Mouse (Mus musculus): ENCODE data around the gene Mib2. TPM values are rescaled to one million over a fixed set of nuclear protein-coding genes. Genes with fewer than 3 reads are reported as not detected.
A peak's percentile ranks its signal among the peaks of the same experiment; 100 is the strongest.

The Mib2 gene
- total and polyA plus RNA-seq, 3 experiments, result 40.8 to 110 (median 50.9) TPM

DNA sequence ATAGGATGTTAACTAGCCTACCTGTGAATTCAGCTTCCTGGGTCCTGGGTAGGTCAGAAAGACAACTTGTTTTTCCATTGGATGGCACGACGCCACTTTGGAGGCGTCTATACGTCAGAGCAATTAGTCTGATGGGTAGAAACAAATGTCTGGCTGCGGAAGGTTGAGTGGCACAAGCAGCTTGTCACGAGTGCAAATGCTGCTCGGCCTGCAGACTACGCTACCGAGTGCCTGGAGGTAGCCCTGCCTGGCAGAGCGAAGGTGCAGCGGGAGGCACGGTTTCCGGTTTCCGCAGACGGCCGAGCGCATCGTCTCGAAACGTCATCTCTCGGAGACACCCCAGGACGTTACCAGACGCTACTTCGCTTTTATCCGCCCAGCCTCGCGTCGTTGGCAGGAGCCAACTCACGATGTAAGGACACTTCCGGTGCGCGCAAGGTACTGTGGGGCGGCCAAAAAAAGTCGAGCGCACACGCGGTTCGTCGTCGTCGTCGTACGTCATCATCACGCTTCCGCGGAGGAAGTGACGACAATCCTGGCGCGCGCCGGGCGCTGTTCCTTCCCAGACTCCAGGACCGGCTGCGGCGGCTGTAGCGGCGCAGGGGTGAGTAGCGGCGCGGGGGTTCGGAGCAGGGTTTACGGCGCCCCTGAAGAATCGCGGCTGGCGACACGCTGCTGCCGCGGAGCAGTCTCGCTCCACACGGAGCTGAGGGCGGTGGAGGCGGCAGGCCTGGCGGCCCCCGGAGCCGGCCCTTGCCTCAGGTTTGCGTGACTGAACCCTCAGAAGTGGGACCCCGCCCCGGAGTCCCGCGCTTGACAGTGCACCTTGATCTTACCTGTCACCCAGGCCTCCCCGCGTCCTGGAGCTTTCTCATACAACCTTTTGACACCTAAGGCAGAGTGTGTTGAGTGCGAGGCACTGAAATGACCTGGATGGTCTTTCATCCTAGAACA lies 44.4 kb downstream of the Mib2 start, which contains the start of gene Cdk11b:
Gene Cdk11b, plus strand, starts transcription at position 517 of the 954 bp plus-strand sequence.
- peak; percentile 96 for DNase-seq

DNA sequence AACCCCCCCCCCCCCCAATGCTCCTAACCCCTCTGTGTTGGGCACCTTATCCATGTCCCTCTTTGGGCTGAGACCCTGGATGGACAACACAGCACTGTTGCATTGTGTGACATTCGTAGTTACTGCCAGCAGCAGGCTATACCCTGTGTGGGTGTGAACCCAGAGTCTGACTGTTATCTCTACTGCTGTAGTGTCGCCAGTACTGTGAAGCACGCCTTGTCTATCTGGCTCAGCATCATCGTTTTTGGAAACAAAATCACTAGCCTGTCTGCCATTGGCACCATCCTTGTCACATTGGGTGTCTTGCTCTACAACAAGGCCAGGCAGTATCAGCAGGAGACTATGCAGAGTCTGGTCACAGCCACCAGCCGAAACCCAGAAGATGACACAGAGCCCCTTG lies 50.7 kb downstream of the Mib2 start:
- DNase-seq, result no peak

DNA sequence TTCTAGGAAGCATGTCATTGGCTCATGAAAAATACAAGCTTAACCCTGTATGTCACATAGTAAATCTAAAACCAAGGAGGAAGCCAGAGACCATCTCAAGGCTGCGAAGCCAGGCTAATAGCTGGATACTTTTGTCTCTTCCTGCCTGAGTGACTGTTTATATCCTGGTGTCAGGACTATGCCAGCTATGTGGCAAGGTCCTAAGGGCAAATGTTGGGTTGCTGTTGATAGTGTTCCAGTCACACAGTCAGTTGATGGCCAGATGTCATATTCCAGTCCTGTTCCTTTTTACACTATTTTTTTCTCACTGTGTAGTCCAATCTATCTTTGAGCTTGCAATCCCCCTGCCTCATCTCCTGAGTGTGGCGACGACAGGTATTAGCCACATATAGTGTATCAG lies 55.7 kb downstream of the Mib2 start:
- DNase-seq, result no peak

DNA sequence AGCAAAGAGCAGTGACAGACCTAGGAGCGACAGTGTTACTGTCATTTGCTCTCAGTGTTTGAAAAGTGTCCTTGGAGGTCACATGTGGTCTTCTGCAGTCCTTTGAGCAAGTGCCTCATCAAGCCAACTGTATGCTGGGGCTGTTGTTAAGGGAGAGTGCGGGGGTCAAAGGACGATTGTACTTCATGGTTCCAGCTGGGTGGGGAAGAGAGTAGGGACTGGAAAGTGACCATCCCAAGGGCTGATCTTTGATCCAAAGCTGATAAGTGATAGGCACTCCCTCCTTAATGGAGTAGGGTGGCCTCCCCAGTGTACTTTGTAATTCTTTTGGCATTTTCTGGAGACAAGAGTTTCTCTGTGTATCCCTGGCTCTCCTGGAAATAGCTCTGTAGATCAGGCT lies 57.1 kb downstream of the Mib2 start:
- no peak for DNase-seq

DNA sequence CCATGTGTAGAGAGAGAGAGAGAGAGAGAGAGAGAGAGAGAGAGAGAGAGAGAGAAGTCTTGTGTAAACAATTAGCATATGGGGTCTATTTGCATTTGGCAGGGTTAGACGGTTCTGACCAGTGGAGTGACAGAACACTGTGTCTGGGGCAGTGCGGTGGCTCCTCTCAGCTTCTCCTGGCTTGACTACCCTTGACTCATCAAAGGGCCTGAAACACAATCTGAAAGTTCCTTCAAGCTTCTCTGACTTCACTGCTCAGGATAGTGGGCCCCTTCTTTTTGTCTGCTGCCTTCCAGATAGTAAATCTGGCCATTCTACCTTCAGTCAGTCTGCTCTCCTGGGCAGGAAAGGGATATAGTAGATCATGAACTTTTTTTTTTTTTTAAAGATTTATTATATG lies 62.2 kb downstream of the Mib2 start:
- DNase-seq, result no peak

DNA sequence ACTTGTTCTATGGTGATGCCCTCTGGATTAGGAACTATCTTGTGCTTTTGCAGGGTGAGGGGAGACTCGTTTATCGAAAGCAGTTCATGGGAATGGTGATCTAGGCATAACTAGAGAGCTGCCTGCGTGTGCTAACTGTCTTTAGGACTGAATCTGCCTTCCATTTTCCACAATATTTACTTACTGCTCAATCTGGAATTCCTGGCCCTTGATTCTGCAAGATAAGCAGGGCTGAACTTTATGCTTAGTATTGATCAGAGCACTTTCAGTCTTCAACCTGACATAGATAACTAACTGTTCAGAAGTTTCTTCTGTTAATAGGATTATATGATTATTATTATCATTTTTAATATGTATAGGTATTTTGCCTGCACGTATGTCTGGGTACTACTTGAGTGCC lies 63.9 kb downstream of the Mib2 start:
- no peak for DNase-seq

Other genes with a start within 250 kb of the Mib2 start
- gene Tmem52, start 200.1 kb downstream of the Mib2 start, total RNA-seq (2021), result 10 to 100 TPM in 1 of 2 experiments, 1 to 10 TPM in 1; 7.5 to 13.1 TPM
- 79.1 and 189 TPM in 2 replicates for gene Tmem52, start 200.1 kb downstream of the Mib2 start, polyA plus RNA-seq (2012; rRNA removed)
- gene Gnb1, start 177.8 kb downstream of the Mib2 start, total RNA-seq (2021), result 100 to 1,000 TPM; 445 to 452 TPM
- 353 and 354 TPM in 2 replicates for gene Gnb1, start 177.8 kb downstream of the Mib2 start, polyA plus RNA-seq (2012; rRNA removed)
- gene Nadk, start 106.8 kb downstream of the Mib2 start, total RNA-seq (2021), result 100 to 1,000 TPM; 184 to 322 TPM
- gene Nadk, start 106.8 kb downstream of the Mib2 start, polyA plus RNA-seq (2012; rRNA removed), result 297 and 390 TPM in 2 replicates
- 10 to 100 TPM; 33.6 to 35.9 TPM for gene Slc35e2, start 67.8 kb downstream of the Mib2 start, total RNA-seq (2021)
- 17.5 and 29.6 TPM in 2 replicates for gene Slc35e2, start 67.8 kb downstream of the Mib2 start, polyA plus RNA-seq (2012; rRNA removed)
- 10 to 100 TPM; 41.6 to 46.7 TPM for gene Cdk11b, start 44.3 kb downstream of the Mib2 start, total RNA-seq (2021)
- 11.9 and 18.9 TPM in 2 replicates for gene Cdk11b, start 44.3 kb downstream of the Mib2 start, polyA plus RNA-seq (2012; rRNA removed)
- gene Gm10563, start 23.8 kb downstream of the Mib2 start, total RNA-seq (2021), result not detected
- not detected in 2 replicates for gene Gm10563, start 23.8 kb downstream of the Mib2 start, polyA plus RNA-seq (2012; rRNA removed)
- gene Mmp23, start 15.8 kb downstream of the Mib2 start, total RNA-seq (2021), result 1 to 10 TPM; 5.2 to 7.6 TPM
- 23.2 and 23.9 TPM in 2 replicates for gene Mmp23, start 15.8 kb downstream of the Mib2 start, polyA plus RNA-seq (2012; rRNA removed)
- gene Fndc10, start 25.1 kb upstream of the Mib2 start, total RNA-seq (2021), result 10 to 100 TPM; 42.6 to 65.1 TPM
- gene Fndc10, start 25.1 kb upstream of the Mib2 start, polyA plus RNA-seq (2012; rRNA removed), result 247 and 266 TPM in 2 replicates
- 100 to 1,000 TPM; 104 to 143 TPM for gene Ssu72, start 35.6 kb upstream of the Mib2 start, total RNA-seq (2021)
- gene Ssu72, start 35.6 kb upstream of the Mib2 start, polyA plus RNA-seq (2012; rRNA removed), result 178 and 190 TPM in 2 replicates
- gene Tmem240, start 65.6 kb upstream of the Mib2 start, total RNA-seq (2021), result under 1 TPM; 0.55 to 0.73 TPM
- gene Tmem240, start 65.6 kb upstream of the Mib2 start, polyA plus RNA-seq (2012; rRNA removed), result 2.0 and 3.1 TPM in 2 replicates
- 10 to 100 TPM; 71.4 to 90.7 TPM for gene Atad3a, start 91.9 kb upstream of the Mib2 start, total RNA-seq (2021)
- gene Atad3a, start 91.9 kb upstream of the Mib2 start, polyA plus RNA-seq (2012; rRNA removed), result 226 and 242 TPM in 2 replicates
- gene Vwa1, start 105.5 kb upstream of the Mib2 start, total RNA-seq (2021), result 1 to 10 TPM; 2.5 to 4.8 TPM
- 9.4 and 12.0 TPM in 2 replicates for gene Vwa1, start 105.5 kb upstream of the Mib2 start, polyA plus RNA-seq (2012; rRNA removed)
- gene Tmem88b, start 116.7 kb upstream of the Mib2 start, total RNA-seq (2021), result under 1 TPM; 0.52 to 0.62 TPM
- gene Tmem88b, start 116.7 kb upstream of the Mib2 start, polyA plus RNA-seq (2012; rRNA removed), result 0.81 and 0.97 TPM in 2 replicates
- not detected for gene Ankrd65, start 121.2 kb upstream of the Mib2 start, total RNA-seq (2021)
- 0.11 and 0.16 TPM in 2 replicates for gene Ankrd65, start 121.2 kb upstream of the Mib2 start, polyA plus RNA-seq (2012; rRNA removed)
- 100 to 1,000 TPM; 122 to 141 TPM for gene Mrpl20, start 133.7 kb upstream of the Mib2 start, total RNA-seq (2021)
- 42.1 and 65.2 TPM in 2 replicates for gene Mrpl20, start 133.7 kb upstream of the Mib2 start, polyA plus RNA-seq (2012; rRNA removed)
- 100 to 1,000 TPM in 1 of 2 experiments, 10 to 100 TPM in 1; 70.2 to 118 TPM for gene Ccnl2, start 143.3 kb upstream of the Mib2 start, total RNA-seq (2021)
- 56.0 and 58.2 TPM in 2 replicates for gene Ccnl2, start 143.3 kb upstream of the Mib2 start, polyA plus RNA-seq (2012; rRNA removed)
- 100 to 1,000 TPM; 155 to 164 TPM for gene Aurkaip1, start 162.1 kb upstream of the Mib2 start, total RNA-seq (2021)
- gene Aurkaip1, start 162.1 kb upstream of the Mib2 start, polyA plus RNA-seq (2012; rRNA removed), result 276 and 293 TPM in 2 replicates
- gene Mxra8, start 170.5 kb upstream of the Mib2 start, total RNA-seq (2021), result 10 to 100 TPM; 36.9 to 55.5 TPM
- gene Mxra8, start 170.5 kb upstream of the Mib2 start, polyA plus RNA-seq (2012; rRNA removed), result 164 and 185 TPM in 2 replicates
- 10 to 100 TPM; 58.1 to 66.7 TPM for gene Dvl1, start 178.2 kb upstream of the Mib2 start, total RNA-seq (2021)
- gene Dvl1, start 178.2 kb upstream of the Mib2 start, polyA plus RNA-seq (2012; rRNA removed), result 187 and 202 TPM in 2 replicates
- under 1 TPM; 0.32 to 0.35 TPM for gene Tas1r3, start 194.2 kb upstream of the Mib2 start, total RNA-seq (2021)
- gene Tas1r3, start 194.2 kb upstream of the Mib2 start, polyA plus RNA-seq (2012; rRNA removed), result 0.56 and 0.62 TPM in 2 replicates
- 10 to 100 TPM; 18.7 to 21.1 TPM for gene Cptp, start 200.2 kb upstream of the Mib2 start, total RNA-seq (2021)
- gene Cptp, start 200.2 kb upstream of the Mib2 start, polyA plus RNA-seq (2012; rRNA removed), result 29.4 and 37.1 TPM in 2 replicates
- 10 to 100 TPM; 27.5 to 32.0 TPM for gene Ints11, start 200.3 kb upstream of the Mib2 start, total RNA-seq (2021)
- 24.5 and 30.8 TPM in 2 replicates for gene Ints11, start 200.3 kb upstream of the Mib2 start, polyA plus RNA-seq (2012; rRNA removed)
- 10 to 100 TPM; 21.8 to 28.4 TPM for gene Pusl1, start 222.6 kb upstream of the Mib2 start, total RNA-seq (2021)
- 118 and 119 TPM in 2 replicates for gene Pusl1, start 222.6 kb upstream of the Mib2 start, polyA plus RNA-seq (2012; rRNA removed)
- gene Acap3, start 222.6 kb upstream of the Mib2 start, total RNA-seq (2021), result 10 to 100 TPM; 14.4 to 20.9 TPM
- 29.0 and 29.3 TPM in 2 replicates for gene Acap3, start 222.6 kb upstream of the Mib2 start, polyA plus RNA-seq (2012; rRNA removed)